Mouse (Mus musculus) neural tube, embryonic 13.5 days (tissue): Measurements from ENCODE around the gene Tctn3. TPM values are rescaled to one million over a fixed set of nuclear protein-coding genes. Genes with fewer than 3 reads are reported as not detected.

Experiments used
- ATAC-seq: fragments of 200-750 bp; cut with Nextera tagmentation; 2 replicates; pipeline ENCODE4 v1.8.0; 2017; ENCODE audit warnings: low read depth, mild to moderate bottlenecking, moderate TSS enrichment, moderate library complexity
- H3K27ac ChIP-seq: fragments of 300-500 bp; sonication (generic); replicated peaks from 2 replicates; pipeline ENCODE4 v1.5.1; 2015; ENCODE audit warnings: moderate library complexity, mild to moderate bottlenecking, inconsistent platforms
- H3K27me3 ChIP-seq: fragments of 300-500 bp; sonication (generic); 2 replicates; pipeline ENCODE4 v1.6.1; 2015; ENCODE audit warnings: mild to moderate bottlenecking, inconsistent platforms
- H3K36me3 ChIP-seq: fragments of 300-500 bp; sonication (generic); 2 replicates; pipeline ENCODE4 v1.6.1; 2015; ENCODE audit warnings: mild to moderate bottlenecking, inconsistent platforms
- H3K4me1 ChIP-seq: fragments of 300-500 bp; sonication (generic); replicated peaks from 2 replicates; pipeline ENCODE4 v1.6.1; 2015; ENCODE audit warnings: inconsistent platforms
- H3K4me2 ChIP-seq: fragments of 300-500 bp; sonication (generic); 2 replicates; pipeline ENCODE4 v1.6.1; 2015; ENCODE audit warnings: inconsistent platforms, mild to moderate bottlenecking, moderate library complexity
- H3K4me3 ChIP-seq: fragments of 300-500 bp; sonication (generic); 2 replicates; pipeline ENCODE4 v1.5.1; 2015; ENCODE audit warnings: mild to moderate bottlenecking, inconsistent platforms
- H3K9ac ChIP-seq: fragments of 300-500 bp; sonication (generic); 2 replicates; pipeline ENCODE4 v1.6.1; 2015; ENCODE audit warnings: moderate library complexity, mild to moderate bottlenecking, inconsistent platforms
- H3K9me3 ChIP-seq: fragments of 300-500 bp; sonication (generic); 2 replicates; pipeline ENCODE4 v1.6.1; 2016; ENCODE audit warnings: inconsistent platforms
- WGBS: fragments of 180-500 bp; shearing (Covaris S2); methylation state at CpG from one replicate; pipeline ENCODE4 v1.1.7; 2015; 5-methylcytosine and 5-hydroxymethylcytosine counted together
- polyA plus RNA-seq: library from polyadenylated mRNA; unstranded; fragments of >200 nt; fragmentation: Nextera tagmentation; extraction: Ambion mirVana; gene quantifications from 2 replicates; pipeline ENCODE4 v1.2.1, GENCODE M21; 2015

Tctn3 gene
- polyA plus RNA-seq, 1 experiment from 2014 or later: 10.6 TPM

DNA sequence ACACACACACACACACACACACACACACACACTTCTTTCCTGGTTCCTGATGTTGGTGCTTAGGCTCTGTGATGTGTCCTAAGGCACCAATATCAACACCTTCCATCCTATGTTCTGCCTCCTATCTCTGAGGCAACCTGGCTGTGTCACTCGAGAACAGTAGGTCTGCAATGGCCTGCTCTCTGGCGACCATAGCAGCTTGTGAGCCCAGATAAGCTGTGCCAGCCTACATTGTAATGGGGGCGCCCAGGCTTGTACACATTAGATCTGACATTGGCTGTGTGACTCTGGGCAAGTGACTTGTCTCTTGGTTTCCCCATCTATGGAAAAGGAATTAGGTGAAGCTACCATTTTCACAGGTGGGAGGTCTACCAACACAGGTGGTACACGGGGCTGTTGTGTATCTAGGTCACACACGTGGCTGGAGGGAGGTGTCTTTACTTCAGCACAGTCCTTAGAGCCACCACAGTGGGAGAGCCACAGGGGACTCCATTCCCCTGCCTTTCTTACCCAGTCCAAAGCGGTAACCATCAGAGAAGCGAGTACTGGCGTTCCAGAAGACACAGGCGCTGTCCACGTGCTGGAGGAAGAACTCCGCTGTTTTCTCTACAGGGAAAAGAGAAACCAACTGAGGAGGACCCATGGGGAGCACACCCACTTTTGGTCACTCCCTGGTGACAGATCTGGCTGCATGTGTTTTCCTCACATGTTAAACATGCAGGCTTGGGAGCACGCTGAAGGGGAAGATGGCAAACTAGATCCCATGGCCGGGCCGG lies 58.8 kb downstream of the Tctn3 start:
- 91% methylated on average over 14 of the region's 14 CpGs for WGBS

DNA sequence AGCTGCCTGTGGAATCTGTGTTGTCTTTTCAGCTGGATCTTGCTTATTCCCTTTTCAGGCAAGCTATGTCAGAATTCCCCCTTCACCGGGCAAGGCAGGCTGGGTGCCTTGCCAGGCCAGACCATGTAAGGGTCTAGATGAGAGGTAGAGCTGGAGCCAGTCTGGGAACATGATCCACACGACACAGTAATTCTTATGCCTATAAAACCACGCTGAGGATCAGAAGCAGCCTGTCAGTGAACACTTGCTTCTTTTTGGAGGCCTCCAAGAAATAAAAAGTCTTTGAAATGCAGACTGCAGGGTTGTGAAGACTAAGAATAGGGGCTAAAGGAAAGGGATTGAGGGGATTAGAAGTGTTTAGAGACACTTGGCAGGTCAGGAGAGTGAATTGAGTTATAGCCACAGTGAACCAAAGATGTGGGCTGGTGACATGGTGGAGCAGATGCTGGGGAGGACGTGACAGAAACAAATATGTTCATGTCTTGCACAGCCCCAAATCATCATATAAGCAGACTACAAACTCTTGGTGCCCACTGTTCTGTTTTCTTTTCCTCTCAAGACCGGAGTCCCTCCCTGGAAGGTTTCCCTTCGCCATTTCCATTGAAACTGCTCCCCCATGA lies 62.4 kb downstream of the Tctn3 start:
- Histone ChIP-seq H3K27me3 (no peaks in the 10 kb centered on the region), H3K4me2 (no peak overlapping the region), H3K9me3 (no peaks in the 10 kb centered on the region), H3K36me3 (peaks cover 47% of the 10 kb centered on the region), H3K4me3 (no peak overlapping the region), H3K9ac (no peak overlapping the region), H3K27ac (no peak overlapping the region), H3K4me1 (no peaks in the 10 kb centered on the region)
- WGBS: 63% methylated on average over 6 of the region's 6 CpGs
- ATAC-seq: no peak

More for the DNA sequence above, 58.8 kb downstream of the Tctn3 start:
- no peaks in the 10 kb centered on the region for H3K4me1 ChIP-seq
- ATAC-seq: no peak
- H3K4me2 ChIP-seq: no peak overlapping the region
- H3K9me3 ChIP-seq: no peaks in the 10 kb centered on the region
- no peak overlapping the region for H3K27ac ChIP-seq
- H3K27me3 ChIP-seq: no peaks in the 10 kb centered on the region
- no peak overlapping the region for H3K4me3 ChIP-seq
- no peak overlapping the region for H3K9ac ChIP-seq
- H3K36me3 ChIP-seq: peaks cover 83% of the 10 kb centered on the region

DNA sequence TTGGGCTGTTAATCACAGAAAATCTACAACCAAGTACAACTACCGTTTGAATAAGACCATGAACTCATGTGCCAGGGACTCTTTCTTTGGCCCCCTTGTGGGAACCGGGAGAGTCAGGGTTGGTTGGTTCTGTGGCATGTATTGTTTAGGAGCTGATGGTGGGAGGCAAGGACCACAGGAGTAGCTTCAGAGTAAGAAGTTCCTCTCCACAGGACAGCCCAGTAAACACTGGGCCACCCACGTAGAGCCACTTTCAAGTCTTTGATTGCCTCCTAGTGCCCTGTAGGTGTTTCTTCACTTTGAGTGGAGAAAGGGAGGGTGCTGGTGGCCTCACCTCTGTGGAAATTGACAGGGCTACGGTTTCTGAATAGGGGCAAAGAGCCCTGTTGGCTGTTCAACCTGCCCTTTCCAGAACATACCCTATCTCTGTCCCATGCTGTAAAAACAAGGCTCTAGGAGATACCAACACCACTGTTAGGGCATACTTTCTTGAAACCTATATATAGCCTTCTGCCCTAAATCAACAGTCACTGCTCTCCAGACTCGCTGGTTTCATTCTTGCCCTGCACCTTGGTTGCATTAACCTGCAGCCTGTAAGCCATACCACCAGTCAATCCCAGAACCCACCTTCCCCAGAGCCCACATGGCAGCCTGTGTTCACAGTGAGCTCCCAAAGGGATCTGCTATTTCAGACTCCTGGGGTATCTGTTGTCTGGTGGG lies 63.1 kb downstream of the Tctn3 start:
- no peaks in the 10 kb centered on the region for H3K9me3 ChIP-seq
- WGBS: 20% methylated on average over 5 of the region's 5 CpGs
- no peak overlapping the region for H3K4me3 ChIP-seq
- no peak for ATAC-seq
- no peak overlapping the region for H3K27ac ChIP-seq
- no peaks in the 10 kb centered on the region for H3K27me3 ChIP-seq
- peaks cover 40% of the 10 kb centered on the region for H3K36me3 ChIP-seq
- H3K4me1 ChIP-seq: no peaks in the 10 kb centered on the region
- no peak overlapping the region for H3K9ac ChIP-seq
- H3K4me2 ChIP-seq: no peak overlapping the region

DNA sequence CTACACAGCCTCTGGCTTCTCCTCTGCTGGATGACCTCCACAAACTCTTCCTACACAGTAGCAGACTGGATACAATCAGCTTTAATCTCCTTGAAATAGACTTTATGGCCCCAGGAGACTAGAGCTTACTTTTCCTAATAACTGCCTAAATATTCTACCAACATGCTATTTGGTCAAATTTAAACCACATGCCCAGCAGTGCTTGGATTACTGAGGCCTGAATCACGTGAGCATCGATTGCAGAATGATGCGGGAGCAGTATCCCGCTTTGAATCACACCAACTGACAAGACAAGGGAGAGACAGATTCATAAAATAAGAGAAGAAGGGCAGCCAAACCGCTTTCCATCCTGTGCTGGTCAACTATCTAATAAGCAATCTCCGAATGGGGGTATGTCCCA lies 63.6 kb downstream of the Tctn3 start:
- no peak overlapping the region for H3K27ac ChIP-seq
- H3K27me3 ChIP-seq: no peaks in the 10 kb centered on the region
- H3K4me1 ChIP-seq: no peaks in the 10 kb centered on the region
- H3K36me3 ChIP-seq: peaks cover 35% of the 10 kb centered on the region
- no peak for ATAC-seq
- H3K4me2 ChIP-seq: no peak overlapping the region
- H3K9ac ChIP-seq: no peak overlapping the region
- WGBS: 81% methylated on average over 6 of the region's 6 CpGs
- no peaks in the 10 kb centered on the region for H3K9me3 ChIP-seq
- H3K4me3 ChIP-seq: no peak overlapping the region

Other genes with a start within 250 kb of the Tctn3 start
- 105 and 117 TPM in 2 replicates for gene Sorbs1, start 98.5 kb downstream of the Tctn3 start, polyA plus RNA-seq
- 54.1 and 64.6 TPM in 2 replicates for gene Aldh18a1, start 23.8 kb downstream of the Tctn3 start, polyA plus RNA-seq
- 8.1 and 10.7 TPM in 2 replicates for gene Entpd1, start 133 bp upstream of the Tctn3 start, polyA plus RNA-seq
- 0.37 TPM in 1 of 2 replicates, not detected in the other for gene Cc2d2b, start 136.5 kb upstream of the Tctn3 start, polyA plus RNA-seq
- gene Ccnj, start 219.0 kb upstream of the Tctn3 start, polyA plus RNA-seq: 20.4 and 22.9 TPM in 2 replicates